Mouse (Mus musculus): ENCODE data around the gene Kctd4.

DNA sequence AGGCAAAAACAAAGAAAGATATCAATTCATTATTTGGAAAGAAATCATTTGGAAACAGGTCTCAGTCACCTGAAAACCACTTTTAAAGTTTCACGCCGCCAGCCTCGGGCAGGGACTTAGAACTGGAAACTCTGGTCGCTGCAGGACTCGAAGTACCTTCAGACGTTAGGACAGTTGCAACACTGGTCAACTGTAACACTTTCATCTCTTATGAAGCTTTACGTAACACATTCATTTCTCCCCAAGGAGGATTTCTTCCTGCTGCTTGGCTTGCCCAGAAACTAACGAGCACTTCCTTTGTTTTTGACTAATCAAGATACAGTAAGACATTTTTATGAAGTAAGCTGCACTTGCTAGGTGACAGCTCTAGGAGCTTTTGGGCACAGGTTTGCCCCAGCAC, 47.9 kb upstream of the Kctd4 start:
- TF ChIP-seq JUND (conservative IDR thresholded peaks at IDR 0.05; ENCODE audit: low read depth, low read length) = no peak
- no peak for TF ChIP-seq CTCF (conservative IDR thresholded peaks at IDR 0.05 in 1 of 2, IDR thresholded peaks at IDR 0.05 in 1 of 2; ENCODE audit: low read depth in 2 of 2, low read length in 2 of 2)
- TF ChIP-seq POLR2A (IDR thresholded peaks at IDR 0.05; ENCODE audit: low read depth, low read length) = no peak
- TF ChIP-seq TBP (conservative IDR thresholded peaks at IDR 0.05; ENCODE audit: low read depth, low read length) = no peak
